Mouse (Mus musculus) cerebellum, adult 2 months (tissue): ENCODE results near the gene Tedc2. TPM values are rescaled to one million over a fixed set of nuclear protein-coding genes. Genes with fewer than 3 reads are reported as not detected.
A peak's percentile ranks its signal among the peaks of the same experiment; 100 is the strongest.

Source experiments
- DNase-seq, 2 experiments: peaks; one replicate each; pipeline ENCODE4 v3.0.0; 2021
- H3K27ac ChIP-seq: fragments of 200-500 bp; 2 replicates; pipeline ENCODE4 v1.5.1; 2012; ENCODE audit warnings: low read length, control low read depth, inconsistent platforms; ENCODE audit not compliant: insufficient read depth
- H3K27me3 ChIP-seq: fragments of 200-500 bp; 2 replicates; pipeline ENCODE4 v1.6.1; 2012; ENCODE audit warnings: inconsistent platforms, mild to moderate bottlenecking, low read length, moderate library complexity; ENCODE audit not compliant: control insufficient read depth, insufficient read depth
- H3K4me1 ChIP-seq: fragments of 200-500 bp; 2 replicates; pipeline ENCODE4 v1.6.1; 2011; ENCODE audit warnings: low read length; ENCODE audit not compliant: control insufficient read depth, insufficient read depth
- H3K4me3 ChIP-seq: fragments of 200-500 bp; replicated peaks from 2 replicates; pipeline ENCODE3; 2011; ENCODE audit warnings: mild to moderate bottlenecking, low read depth, low read length, control low read depth; ENCODE audit not compliant: insufficient read depth
- CTCF ChIP-seq: fragments of 200-500 bp; IDR thresholded peaks from 2 replicates; pipeline ENCODE4 v1.5.1; 2011; ENCODE audit warnings: low read depth, mild to moderate bottlenecking, control low read depth, low read length, moderate library complexity, borderline replicate concordance; ENCODE audit not compliant: insufficient read depth
- POLR2A ChIP-seq: fragments of 200-500 bp; IDR thresholded peaks from 2 replicates; pipeline ENCODE4 v1.6.1; 2011; ENCODE audit warnings: low read length, control low read depth, borderline replicate concordance; ENCODE audit not compliant: insufficient read depth
- WGBS: fragments of 180-500 bp; shearing (Covaris S2); methylation state at CpG from one replicate; pipeline ENCODE4 v1.1.7; 2018; 5-methylcytosine and 5-hydroxymethylcytosine counted together
- polyA plus RNA-seq: library from polyadenylated mRNA; depleted of rRNA; stranded (reverse); fragments of >200 nt; gene quantifications from 2 replicates; pipeline ENCODE4 v1.2.3, GENCODE M21; 2012; rRNA removed

Tedc2 gene
- polyA plus RNA-seq, 1 experiment, result 27.3 TPM

DNA sequence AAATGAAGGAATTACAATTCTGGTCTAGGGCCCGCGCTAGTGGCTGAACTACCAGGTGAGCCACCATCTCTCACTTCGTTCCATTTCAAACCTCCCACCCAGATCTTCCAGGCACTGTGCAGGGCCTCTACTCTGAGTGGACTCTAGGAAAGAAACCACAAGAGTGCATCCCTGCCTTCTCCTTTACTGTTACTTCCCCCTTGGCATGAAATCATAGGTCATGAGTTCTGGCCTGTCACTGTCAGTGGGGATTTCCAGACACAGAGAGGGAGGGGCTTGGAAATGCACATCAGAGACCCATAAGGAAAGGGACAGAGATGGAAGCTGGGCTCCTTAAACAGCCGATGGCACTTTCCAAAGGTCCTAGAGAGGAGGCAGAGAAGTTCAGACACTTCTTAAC is 48.9 kb downstream of the Tedc2 start:
- no peaks in the 10 kb centered on the region for H3K27me3 ChIP-seq
- no peak for DNase-seq
- peaks cover 9% of the 10 kb centered on the region for H3K4me1 ChIP-seq
- WGBS, result 83% methylated on average over 4 of the region's 4 CpGs
- TF ChIP-seq POLR2A (no peak), CTCF (no peak)
- H3K27ac ChIP-seq, result no peak overlapping the region
- H3K4me3 ChIP-seq, result no peak overlapping the region

DNA sequence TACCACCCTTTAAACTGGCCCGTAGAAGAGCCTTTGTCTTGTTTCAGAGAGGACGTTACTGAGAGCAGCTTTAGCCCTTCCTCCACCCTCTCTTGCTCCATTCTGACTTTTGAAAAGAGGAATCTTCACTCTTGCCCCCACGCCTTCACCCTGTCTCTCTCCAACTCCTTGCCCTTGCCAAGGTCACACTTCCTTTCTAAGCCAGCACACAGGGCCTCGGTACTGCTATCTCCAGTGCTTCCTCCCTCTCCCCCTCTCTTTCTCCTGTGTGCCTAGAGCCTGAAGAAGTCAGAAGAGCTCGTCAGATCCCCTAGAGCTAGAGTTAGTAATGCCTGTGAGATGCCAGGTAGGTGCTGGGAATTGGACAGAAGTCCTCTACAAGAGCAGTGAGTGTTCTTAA is 49.9 kb downstream of the Tedc2 start:
- Histone ChIP-seq H3K27ac (0 out of 2 replicates have a peak overlapping the region, but pooled peaks have one; percentile 32), H3K4me3 (no peak overlapping the region), H3K4me1 (peaks cover 9% of the 10 kb centered on the region), H3K27me3 (no peaks in the 10 kb centered on the region)
- 75% methylated on average over 5 of the region's 5 CpGs for WGBS
- DNase-seq, result no peak
- no peak for TF ChIP-seq POLR2A
- TF ChIP-seq CTCF, result no peak

DNA sequence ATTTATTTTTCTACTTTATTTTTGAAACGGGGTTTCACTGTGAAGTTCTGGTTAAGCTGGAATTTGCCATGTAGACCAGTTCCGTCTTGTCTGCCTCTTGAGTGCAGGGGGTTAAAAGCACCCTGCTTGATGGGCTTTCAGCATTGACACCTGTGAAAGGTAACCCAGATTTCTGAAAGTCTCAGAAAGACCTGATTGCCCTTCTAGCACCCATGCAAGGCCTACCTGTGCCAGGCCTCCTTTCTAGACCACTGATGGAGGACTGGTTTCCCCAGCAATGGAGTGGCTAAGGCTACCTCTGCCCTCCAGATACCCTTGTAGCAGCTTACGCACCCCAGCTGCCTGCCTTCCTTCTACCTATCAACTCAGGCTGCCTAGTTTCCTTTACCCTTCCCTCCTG is 50.5 kb downstream of the Tedc2 start:
- Histone ChIP-seq H3K27me3 (no peaks in the 10 kb centered on the region), H3K4me1 (peaks cover 9% of the 10 kb centered on the region), H3K27ac (peak overlapping the region; percentile 32; the same call in 1 of the 2 replicates), H3K4me3 (peak overlapping the region; percentile 95)
- 54% methylated on average over 3 of the region's 3 CpGs for WGBS
- peak in 1 of 2 experiments; percentile 30 for DNase-seq
- TF ChIP-seq CTCF, result no peak
- TF ChIP-seq POLR2A, result no peak

DNA sequence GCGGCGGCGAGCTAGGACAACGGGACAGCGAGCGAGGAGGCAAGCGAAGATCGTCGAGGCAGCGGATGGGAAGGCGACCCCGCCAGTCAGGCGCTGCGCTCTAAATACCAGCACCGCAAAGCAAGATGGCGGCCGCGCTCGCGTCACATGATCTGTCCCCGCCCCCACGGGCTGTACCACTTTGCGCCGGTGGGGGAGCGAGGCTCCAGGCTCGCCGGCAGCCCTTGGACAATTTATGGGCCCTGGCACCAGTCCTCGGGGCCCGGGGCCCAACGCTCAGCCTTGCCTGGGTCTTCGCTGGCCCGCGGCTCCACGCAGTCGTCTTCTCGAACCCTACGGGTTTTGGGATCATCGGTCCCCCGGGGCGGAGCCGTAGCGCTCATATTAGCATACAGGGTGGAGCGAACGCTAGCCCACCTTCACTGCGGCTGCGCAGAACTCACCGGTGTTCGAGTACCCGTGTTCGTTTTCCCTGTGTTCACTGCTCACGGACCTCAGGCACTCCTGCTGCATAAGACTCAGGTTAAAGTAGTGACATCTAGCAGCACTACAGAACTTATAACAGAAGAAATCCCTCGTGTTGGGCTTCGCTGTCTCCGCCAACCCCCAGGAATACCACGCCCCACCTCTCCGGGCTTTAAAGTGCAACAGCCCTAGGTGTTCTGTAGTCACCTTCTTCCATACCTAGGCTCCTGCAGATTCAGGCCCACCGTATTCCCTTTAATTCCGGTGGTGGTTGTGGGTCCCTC is 51.2 kb downstream of the Tedc2 start, which contains the start of gene Atp6v0c:
TSS of gene Atp6v0c (minus strand) at position 386 of the 749 bp plus-strand sequence.
- peak; percentile 96 to 98 for DNase-seq
- TF ChIP-seq POLR2A (peak; percentile 87), CTCF (no peak)
- Histone ChIP-seq H3K4me1 (peaks cover 12% of the 10 kb centered on the region), H3K27me3 (no peaks in the 10 kb centered on the region), H3K27ac (peak within 1 kb of the TSS; percentile 100), H3K4me3 (peak within 1 kb of the TSS; percentile 95)
- WGBS, result under 1% methylated on average over 58 of the region's 58 CpGs

DNA sequence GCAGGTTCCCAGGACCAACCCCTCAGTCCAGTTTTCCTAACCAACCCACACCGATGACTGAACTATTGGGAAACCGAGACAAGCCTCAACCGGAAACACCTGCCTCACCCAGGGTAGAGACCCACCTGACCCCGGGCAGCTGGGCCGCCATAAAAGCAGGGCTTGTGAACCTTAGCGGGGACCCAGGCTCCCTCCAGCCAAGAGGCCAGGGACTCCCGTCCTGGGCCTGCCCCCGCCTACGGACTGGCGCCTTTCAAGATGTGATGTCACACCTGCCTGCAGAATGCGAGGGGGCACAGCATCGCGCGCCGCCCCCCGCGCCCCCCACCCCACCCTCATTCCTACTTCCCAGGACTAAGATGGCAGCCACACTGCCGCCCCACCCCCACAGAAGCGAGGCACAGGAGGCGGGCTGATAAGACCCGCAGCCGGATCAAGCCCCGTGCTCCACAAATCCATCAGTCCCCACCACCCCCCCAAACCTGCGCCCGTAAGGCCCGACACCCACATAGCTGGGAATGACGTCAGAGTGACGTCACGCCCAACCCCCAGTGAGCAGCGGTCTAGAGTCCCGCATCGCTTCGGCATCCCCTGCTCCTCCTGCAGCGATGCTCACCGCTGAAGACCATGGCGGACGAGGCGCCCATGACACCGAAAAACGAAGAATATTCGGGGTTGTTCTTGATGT is 51.9 kb downstream of the Tedc2 start:
- Histone ChIP-seq H3K27me3 (no peaks in the 10 kb centered on the region), H3K4me3 (peak overlapping the region; percentile 95), H3K4me1 (peaks cover 12% of the 10 kb centered on the region), H3K27ac (peak overlapping the region; percentile 100)
- no peak for TF ChIP-seq POLR2A
- TF ChIP-seq CTCF, result no peak
- WGBS, result 1% methylated on average over 41 of the region's 41 CpGs
- peak; percentile 77 to 81 for DNase-seq

DNA sequence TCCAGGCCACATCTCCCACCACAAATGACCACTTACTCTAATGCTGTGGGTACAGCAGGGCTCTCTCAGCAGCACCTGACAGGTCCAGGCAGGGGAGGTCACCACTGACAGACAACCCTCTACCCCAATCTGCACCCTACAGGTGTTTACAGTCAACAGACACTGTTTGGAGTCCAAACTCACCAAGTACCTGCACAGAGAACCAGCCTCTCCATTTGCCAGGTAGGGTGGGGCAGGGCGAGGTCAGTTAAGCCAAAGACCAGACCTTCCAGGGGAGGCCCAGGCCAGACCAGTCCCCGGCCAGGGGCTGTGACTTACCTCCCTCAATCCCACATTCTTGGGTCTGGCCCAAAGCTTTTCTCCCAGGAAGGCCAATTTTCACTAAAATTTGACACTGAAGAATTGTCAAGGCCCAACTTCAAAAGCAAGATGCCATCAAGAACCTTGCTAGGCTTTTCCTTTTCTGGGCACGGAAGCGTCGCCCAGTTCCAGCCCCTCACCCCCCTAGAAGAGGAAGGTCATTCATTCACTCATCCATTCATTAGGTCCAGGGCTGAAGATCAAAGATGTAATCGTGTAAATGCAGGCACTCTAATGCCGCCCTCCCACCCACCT is 52.7 kb downstream of the Tedc2 start:
- TF ChIP-seq POLR2A, result no peak
- Histone ChIP-seq H3K27ac (no peak overlapping the region), H3K27me3 (no peaks in the 10 kb centered on the region), H3K4me1 (peaks cover 12% of the 10 kb centered on the region), H3K4me3 (peak overlapping the region; percentile 95)
- DNase-seq, result peak in 1 of 2 experiments; percentile 32
- WGBS, result 20% methylated on average over 7 of the region's 7 CpGs

DNA sequence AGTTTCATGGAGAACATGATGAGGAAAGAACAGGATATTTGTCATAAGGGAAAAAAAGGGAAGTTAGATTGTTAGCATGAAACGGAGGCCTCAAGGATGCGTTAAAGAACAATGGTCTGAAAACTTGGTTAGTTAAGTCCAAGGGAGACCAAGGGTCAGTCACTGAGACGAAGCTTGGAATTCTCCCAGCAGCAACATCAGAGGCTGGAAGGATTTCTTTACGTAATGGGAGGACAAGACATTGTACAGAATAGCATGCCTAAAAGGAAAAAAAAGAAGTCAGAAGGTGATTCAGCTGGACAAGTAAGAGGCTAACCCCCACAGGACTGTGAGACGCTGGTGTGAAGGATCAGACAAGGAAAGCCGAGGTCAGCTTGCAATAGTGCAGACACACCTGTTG is 53.5 kb downstream of the Tedc2 start:
- 35% methylated on average over 6 of the region's 6 CpGs for WGBS
- Histone ChIP-seq H3K4me3 (peak overlapping the region; percentile 9), H3K4me1 (peaks cover 12% of the 10 kb centered on the region), H3K27me3 (no peaks in the 10 kb centered on the region), H3K27ac (no peak overlapping the region)
- no peak for DNase-seq
- TF ChIP-seq CTCF (no peak), POLR2A (no peak)

Other genes starting within 250 kb of the Tedc2 start
- 0.11 and 0.16 TPM in 2 replicates for gene Prss30, start 240.3 kb downstream of the Tedc2 start, polyA plus RNA-seq
- gene Prss22, start 222.8 kb downstream of the Tedc2 start, polyA plus RNA-seq, result not detected in 2 replicates
- gene Prss27, start 182.7 kb downstream of the Tedc2 start, polyA plus RNA-seq, result 0.19 TPM in 1 of 2 replicates, not detected in the other
- 32.8 and 35.6 TPM in 2 replicates for gene Kctd5, start 147.4 kb downstream of the Tedc2 start, polyA plus RNA-seq
- gene Pdpk1, start 69.9 kb downstream of the Tedc2 start, polyA plus RNA-seq, result 39.9 and 41.5 TPM in 2 replicates
- 37.0 and 40.1 TPM in 2 replicates for gene Amdhd2, start 57.1 kb downstream of the Tedc2 start, polyA plus RNA-seq
- 2,309 TPM in 2 replicates for gene Atp6v0c, start 51.1 kb downstream of the Tedc2 start, polyA plus RNA-seq
- 45.6 and 50.3 TPM in 2 replicates for gene Tbc1d24, start 15.3 kb downstream of the Tedc2 start, polyA plus RNA-seq
- gene Ntn3, start 11.3 kb downstream of the Tedc2 start, polyA plus RNA-seq, result 3.8 and 4.5 TPM in 2 replicates
- 3.6 and 4.1 TPM in 2 replicates for gene Ccnf, start 30.6 kb upstream of the Tedc2 start, polyA plus RNA-seq
- gene Abca17, start 130.2 kb upstream of the Tedc2 start, polyA plus RNA-seq, result 0.22 and 0.31 TPM in 2 replicates
- 57.0 and 58.6 TPM in 2 replicates for gene Abca3, start 131.1 kb upstream of the Tedc2 start, polyA plus RNA-seq
- 254 and 263 TPM in 2 replicates for gene Rnps1, start 193.7 kb upstream of the Tedc2 start, polyA plus RNA-seq
- gene Eci1, start 205.8 kb upstream of the Tedc2 start, polyA plus RNA-seq, result 77.3 and 78.6 TPM in 2 replicates
- gene Dnase1l2, start 222.3 kb upstream of the Tedc2 start, polyA plus RNA-seq, result 22.3 and 22.7 TPM in 2 replicates
- gene E4f1, start 249.5 kb upstream of the Tedc2 start, polyA plus RNA-seq, result 79.4 and 80.6 TPM in 2 replicates
- 126 and 133 TPM in 2 replicates for gene Pgp, start 249.5 kb upstream of the Tedc2 start, polyA plus RNA-seq